Mouse (Mus musculus) cortical plate, adult 2 months (tissue): ENCODE measurements around the gene Tex37. TPM values are rescaled to one million over a fixed set of nuclear protein-coding genes. Genes with fewer than 3 reads are reported as not detected.
A peak's percentile ranks its signal among the peaks of the same experiment; 100 is the strongest.

ENCODE experiments used
- H3K27ac ChIP-seq: fragments of 200-500 bp; 2 replicates; pipeline ENCODE4 v1.5.1; 2012; ENCODE audit warnings: low read length, control low read depth, inconsistent platforms; ENCODE audit not compliant: insufficient read depth
- H3K4me1 ChIP-seq: fragments of 200-500 bp; 2 replicates; pipeline ENCODE4 v1.6.1; 2011; ENCODE audit warnings: low read length; ENCODE audit not compliant: control insufficient read depth, insufficient read depth
- H3K4me3 ChIP-seq: fragments of 200-500 bp; 2 replicates; pipeline ENCODE4 v1.5.1; 2011; ENCODE audit warnings: mild to moderate bottlenecking, low read length, control low read depth; ENCODE audit not compliant: insufficient read depth
- CTCF ChIP-seq: fragments of 200-500 bp; IDR thresholded peaks from 2 replicates; pipeline ENCODE4 v1.5.1; 2011; ENCODE audit warnings: mild to moderate bottlenecking, control low read depth, low read length; ENCODE audit not compliant: insufficient read depth; ENCODE audit errors: extremely low read depth
- POLR2A ChIP-seq: fragments of 200-500 bp; IDR thresholded peaks from 2 replicates; pipeline ENCODE4 v1.6.1; 2011; ENCODE audit warnings: mild to moderate bottlenecking, low read length, control low read depth; ENCODE audit not compliant: insufficient read depth; ENCODE audit errors: extremely low read depth
- polyA plus RNA-seq: library from polyadenylated mRNA; depleted of rRNA; stranded (reverse); fragments of >200 nt; gene quantifications from 2 replicates; pipeline ENCODE4 v1.2.3, GENCODE M21; 2012; rRNA removed

Gene Tex37
- polyA plus RNA-seq: not detected in 2 replicates

GRCm38 (mm10) chr6:70918827-70919226 is at the start of gene Tex37:
Gene Tex37, minus strand, starts transcription at chr6:70918927.
- Histone ChIP-seq H3K27ac (no peak within 1 kb of the TSS), H3K4me1 (no peaks in the 10 kb centered on the region), H3K4me3 (no peak within 1 kb of the TSS)
- TF ChIP-seq POLR2A (no peak), CTCF (no peak)

GRCm38 (mm10) chr6:70968291-70968690 is 49.6 kb upstream of the Tex37 start:
- TF ChIP-seq CTCF (no peak), POLR2A (no peak)
- H3K27ac ChIP-seq: no peak overlapping the region
- H3K4me3 ChIP-seq: no peak overlapping the region
- no peaks in the 10 kb centered on the region for H3K4me1 ChIP-seq

- Histone ChIP-seq H3K4me3 (no peak overlapping the region), H3K4me1 (no peaks in the 10 kb centered on the region), H3K27ac (no peak overlapping the region)
- TF ChIP-seq POLR2A (no peak), CTCF (no peak)
Observed at GRCm38 (mm10) chr6:70967422-70967821, 48.7 kb upstream of the Tex37 start.

GRCm38 (mm10) chr6:70965694-70966093 is 47.0 kb upstream of the Tex37 start:
- TF ChIP-seq POLR2A: no peak
- no peak for TF ChIP-seq CTCF
- H3K4me3 ChIP-seq: no peak overlapping the region
- H3K27ac ChIP-seq: no peak overlapping the region
- H3K4me1 ChIP-seq: no peaks in the 10 kb centered on the region

GRCm38 (mm10) chr6:70964116-70964830 is 45.5 kb upstream of the Tex37 start:
- Histone ChIP-seq H3K4me3 (no peak overlapping the region), H3K4me1 (no peaks in the 10 kb centered on the region), H3K27ac (no peak overlapping the region)
- TF ChIP-seq CTCF (no peak), POLR2A (no peak)

- TF ChIP-seq POLR2A (no peak), CTCF (no peak)
- no peak overlapping the region for H3K27ac ChIP-seq
- no peak overlapping the region for H3K4me3 ChIP-seq
- no peaks in the 10 kb centered on the region for H3K4me1 ChIP-seq
Observed at GRCm38 (mm10) chr6:70957341-70957940, 38.7 kb upstream of the Tex37 start.

- Histone ChIP-seq H3K4me3 (no peak overlapping the region; the same call in 1 of the 2 replicates), H3K27ac (no peak overlapping the region), H3K4me1 (no peaks in the 10 kb centered on the region)
- no peak for TF ChIP-seq POLR2A
- TF ChIP-seq CTCF: no peak
Observed at GRCm38 (mm10) chr6:70956936-70957335, 38.2 kb upstream of the Tex37 start.

GRCm38 (mm10) chr6:70956285-70956912 is 37.7 kb upstream of the Tex37 start, which contains the start of gene Foxi3:
Gene Foxi3, plus strand, starts transcription at chr6:70956531.
- no peak within 1 kb of the TSS for H3K27ac ChIP-seq
- peak within 1 kb of the TSS; percentile 4; the same call in 1 of the 2 replicates for H3K4me3 ChIP-seq
- H3K4me1 ChIP-seq: no peaks in the 10 kb centered on the region
- TF ChIP-seq CTCF: no peak
- TF ChIP-seq POLR2A: no peak

- Histone ChIP-seq H3K4me1 (no peaks in the 10 kb centered on the region), H3K27ac (no peak overlapping the region), H3K4me3 (peak overlapping the region; percentile 4; the same call in 1 of the 2 replicates)
- TF ChIP-seq CTCF: no peak
- no peak for TF ChIP-seq POLR2A
Observed at GRCm38 (mm10) chr6:70955841-70956240, 37.1 kb upstream of the Tex37 start.
